Mouse (Mus musculus) megakaryocyte, embryonic 14.5 days (primary cell): ENCODE results near the gene C8g. TPM values are rescaled to one million over a fixed set of nuclear protein-coding genes. Genes with fewer than 3 reads are reported as not detected.

Experiments used
- H3K27me3 ChIP-seq: replicated peaks from 2 replicates; pipeline ENCODE3; 2012; ENCODE audit warnings: inconsistent platforms
- H3K36me3 ChIP-seq: replicated peaks from 2 replicates; pipeline ENCODE3; 2012; ENCODE audit warnings: low read length, inconsistent platforms, mixed read lengths
- H3K4me1 ChIP-seq: 2 replicates; pipeline ENCODE4 v1.6.1; 2012; ENCODE audit warnings: inconsistent platforms
- H3K4me3 ChIP-seq: replicated peaks from 2 replicates; pipeline ENCODE3; 2012; ENCODE audit warnings: moderate library complexity, mild to moderate bottlenecking, inconsistent platforms
- H3K9me3 ChIP-seq: 2 replicates; pipeline ENCODE4 v1.6.1; 2012; ENCODE audit warnings: inconsistent platforms
- FLI1 ChIP-seq: IDR thresholded peaks from 2 replicates; pipeline ENCODE4 v1.6.1; 2012; ENCODE audit warnings: low read length, inconsistent platforms, mixed read lengths
- GATA1 ChIP-seq: IDR thresholded peaks from 3 replicates; pipeline ENCODE4 v1.6.1; 2012; ENCODE audit warnings: mixed read lengths, low read length, inconsistent platforms, borderline replicate concordance
- polyA plus RNA-seq: library from polyadenylated mRNA; stranded (reverse); fragments of >175 nt; gene quantifications from 2 replicates; pipeline ENCODE4 v1.2.3, GENCODE M21; 2012; ENCODE audit warnings: low replicate concordance; ENCODE audit not compliant: insufficient read depth

The C8g gene
- polyA plus RNA-seq, 1 experiment = 0.43 TPM

- Histone ChIP-seq H3K36me3 (peaks cover 39% of the 10 kb centered on the region), H3K27me3 (no peaks in the 10 kb centered on the region), H3K9me3 (no peaks in the 10 kb centered on the region), H3K4me1 (peaks cover 86% of the 10 kb centered on the region), H3K4me3 (peak within 1 kb of the TSS; percentile 100)
- TF ChIP-seq GATA1 = no peak
- no peak for TF ChIP-seq FLI1
Observed at GRCm38 (mm10) chr2:25500576-25501405, 728 bp downstream of the C8g start, which contains the start of gene Fbxw5. TSS of gene Fbxw5 (plus strand) at chr2:25500750.

GRCm38 (mm10) chr2:25500071-25500575 is 1.4 kb downstream of the C8g start:
- H3K9me3 ChIP-seq = no peaks in the 10 kb centered on the region
- peaks cover 87% of the 10 kb centered on the region for H3K4me1 ChIP-seq

DNA sequence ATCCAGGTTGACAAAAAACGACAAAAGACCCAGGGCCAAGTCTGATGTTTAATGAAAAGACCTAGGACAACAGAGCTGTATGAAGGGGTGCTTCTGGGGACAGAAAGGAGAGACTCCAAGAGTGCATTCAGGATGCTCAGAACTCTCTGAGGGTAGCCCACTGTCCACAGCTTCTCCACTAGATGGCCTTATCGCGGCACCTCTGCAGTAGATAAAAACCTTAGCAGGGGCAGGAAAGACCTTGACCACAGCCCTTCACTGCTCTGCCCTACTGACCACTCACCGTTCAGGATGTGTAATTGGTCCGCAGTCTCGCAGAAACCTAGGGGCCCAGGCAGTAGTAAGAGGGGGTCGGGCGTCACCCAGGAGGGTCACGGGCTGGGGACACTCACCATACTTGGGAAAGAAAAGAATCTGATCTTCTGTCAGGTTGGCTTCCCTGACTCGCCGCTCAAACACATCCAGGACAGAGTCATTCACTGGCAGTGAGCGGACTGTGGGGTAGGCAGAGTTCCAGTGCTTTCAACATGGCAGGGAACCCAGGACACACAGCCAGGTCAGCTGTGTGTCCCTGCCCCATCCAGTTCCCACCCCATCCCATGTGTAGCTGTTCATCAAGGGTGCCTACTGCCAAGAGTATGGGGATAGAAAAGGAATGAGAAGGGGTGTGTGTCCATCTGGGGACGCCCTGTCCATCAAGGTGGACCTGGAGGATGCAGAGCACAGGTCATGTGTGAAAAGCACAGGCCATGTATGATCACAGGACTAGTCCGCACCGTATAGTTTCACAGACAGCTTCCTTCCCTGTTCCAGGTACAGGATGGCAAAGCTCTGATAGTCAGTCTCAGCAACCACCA is 2.7 kb downstream of the C8g start:
- H3K36me3 ChIP-seq = peaks cover 20% of the 10 kb centered on the region
- peaks cover 74% of the 10 kb centered on the region for H3K4me1 ChIP-seq
- no peaks in the 10 kb centered on the region for H3K9me3 ChIP-seq
- peaks cover 7% of the 10 kb centered on the region for H3K27me3 ChIP-seq
- H3K4me3 ChIP-seq = peak overlapping the region; percentile 7
- TF ChIP-seq FLI1 (no peak), GATA1 (no peak)

More at GRCm38 (mm10) chr2:25500071-25500575, 1.4 kb downstream of the C8g start:
- H3K27me3 ChIP-seq = no peaks in the 10 kb centered on the region
- peaks cover 33% of the 10 kb centered on the region for H3K36me3 ChIP-seq
- TF ChIP-seq GATA1 (no peak), FLI1 (no peak)
- peak overlapping the region; percentile 100 for H3K4me3 ChIP-seq

DNA sequence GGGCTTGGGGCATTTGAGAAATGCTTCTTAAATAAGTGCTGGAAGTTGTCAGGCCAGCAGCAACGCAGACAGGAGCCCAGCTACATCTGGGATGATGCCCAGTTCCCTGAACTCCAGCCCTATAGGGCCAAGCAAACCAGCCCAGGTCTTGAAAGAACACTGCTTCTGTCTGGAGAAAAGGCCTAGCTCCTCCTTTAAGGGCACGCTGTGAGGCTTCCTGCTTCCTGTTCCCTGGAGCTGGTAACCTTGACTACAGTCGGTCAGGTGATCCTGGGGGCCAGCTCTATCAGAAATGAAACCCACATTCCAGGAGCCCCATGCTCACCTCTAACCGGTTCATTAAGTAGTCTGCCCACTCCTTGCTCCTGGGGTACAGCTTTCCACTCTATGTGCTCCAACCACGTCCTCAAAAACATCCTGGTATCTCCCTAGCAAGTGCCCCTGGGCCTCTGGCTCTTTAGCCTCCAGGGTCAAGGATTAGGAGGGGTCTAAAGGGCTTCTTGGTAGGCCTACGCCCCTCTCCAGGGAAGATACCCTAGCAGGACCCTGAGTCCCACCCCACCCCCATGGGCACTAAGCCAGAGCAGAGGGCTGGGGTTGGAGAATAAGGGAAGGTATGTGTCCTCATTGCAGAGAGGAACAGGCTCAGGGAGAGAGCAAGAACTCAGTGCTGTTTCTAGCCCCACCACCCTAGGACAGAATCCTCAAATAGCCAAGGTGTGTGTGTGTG is 3.5 kb downstream of the C8g start:
- peaks cover 12% of the 10 kb centered on the region for H3K36me3 ChIP-seq
- H3K4me3 ChIP-seq = peak overlapping the region; percentile 86
- H3K9me3 ChIP-seq = no peaks in the 10 kb centered on the region
- no peak for TF ChIP-seq GATA1
- TF ChIP-seq FLI1 = no peak
- peaks cover 16% of the 10 kb centered on the region for H3K27me3 ChIP-seq
- H3K4me1 ChIP-seq = peaks cover 66% of the 10 kb centered on the region

- TF ChIP-seq FLI1 (no peak), GATA1 (no peak)
- Histone ChIP-seq H3K27me3 (peaks cover 30% of the 10 kb centered on the region), H3K9me3 (no peaks in the 10 kb centered on the region), H3K4me1 (peaks cover 54% of the 10 kb centered on the region), H3K4me3 (no peak overlapping the region), H3K36me3 (no peaks in the 10 kb centered on the region)
Observed at GRCm38 (mm10) chr2:25496462-25496861, 5.1 kb downstream of the C8g start.

- Histone ChIP-seq H3K9me3 (no peaks in the 10 kb centered on the region), H3K4me3 (no peak within 1 kb of the TSS), H3K36me3 (no peaks in the 10 kb centered on the region), H3K4me1 (peaks cover 39% of the 10 kb centered on the region), H3K27me3 (peaks cover 50% of the 10 kb centered on the region)
- TF ChIP-seq FLI1 (no peak), GATA1 (no peak)
Observed at GRCm38 (mm10) chr2:25493476-25493961, 8.0 kb downstream of the C8g start, which contains the start of gene Lcn12. TSS of gene Lcn12 (minus strand) at chr2:25493911.

DNA sequence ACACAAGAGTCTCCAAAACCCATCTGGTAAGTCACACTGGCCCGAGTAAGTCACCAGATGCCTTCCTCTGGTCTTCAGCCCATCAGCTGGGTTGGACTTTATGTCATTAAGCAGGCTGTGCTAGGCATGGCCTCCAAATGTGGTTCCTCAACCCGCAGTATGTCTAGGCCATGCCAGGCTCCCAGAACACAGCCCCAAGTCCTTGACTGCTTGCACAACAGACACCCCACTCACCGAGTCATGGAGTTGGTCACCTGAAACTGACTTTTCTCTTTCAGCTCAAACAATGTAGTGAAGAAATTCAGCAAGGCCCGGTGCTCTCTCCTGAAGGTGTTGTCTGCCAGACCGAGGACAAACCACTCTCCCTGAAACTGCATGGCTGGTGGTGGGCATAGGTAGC is 8.5 kb downstream of the C8g start:
- Histone ChIP-seq H3K4me3 (no peak overlapping the region), H3K9me3 (no peaks in the 10 kb centered on the region), H3K36me3 (no peaks in the 10 kb centered on the region), H3K4me1 (peaks cover 39% of the 10 kb centered on the region), H3K27me3 (peaks cover 54% of the 10 kb centered on the region)
- TF ChIP-seq FLI1 (no peak), GATA1 (no peak)

GRCm38 (mm10) chr2:25488671-25489068 is 12.8 kb downstream of the C8g start:
- no peak for TF ChIP-seq GATA1
- TF ChIP-seq FLI1 = no peak
- no peaks in the 10 kb centered on the region for H3K36me3 ChIP-seq
- no peak overlapping the region for H3K4me3 ChIP-seq
- H3K9me3 ChIP-seq = no peaks in the 10 kb centered on the region
- peaks cover 79% of the 10 kb centered on the region for H3K27me3 ChIP-seq
- H3K4me1 ChIP-seq = peaks cover 43% of the 10 kb centered on the region

DNA sequence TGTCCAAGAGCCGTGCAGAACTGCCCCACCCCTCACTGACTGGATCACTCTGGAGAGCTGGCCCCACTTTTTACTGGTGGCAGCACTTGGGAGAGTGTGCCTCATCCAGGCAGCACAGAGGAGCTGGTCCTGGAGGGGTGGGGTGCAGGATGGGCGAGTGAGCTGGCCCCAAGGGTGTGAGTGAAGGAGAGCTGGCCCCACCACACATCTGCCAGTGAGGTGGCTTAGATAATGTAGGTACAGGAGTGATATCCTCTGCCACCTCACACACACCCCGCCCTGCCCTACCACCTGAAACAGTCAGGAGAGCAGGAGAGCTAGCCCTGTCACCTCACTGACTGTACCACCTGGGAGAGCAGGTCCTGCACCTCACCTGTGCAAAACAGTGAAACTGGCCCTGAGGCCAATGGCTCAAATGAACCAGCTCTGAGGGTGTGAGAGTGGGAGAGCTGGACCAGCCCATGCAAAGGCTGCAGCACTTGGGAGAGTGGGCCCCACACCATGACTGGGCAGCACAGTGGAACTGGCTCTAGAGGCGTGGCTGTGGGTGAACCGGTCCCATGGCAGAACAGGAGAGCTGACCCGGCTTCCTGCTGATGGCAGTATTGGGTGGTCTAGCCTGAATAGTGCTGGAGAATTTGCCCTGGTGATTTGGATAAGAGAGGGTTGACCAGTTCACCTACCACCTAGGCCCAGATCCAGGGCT is 13.4 kb downstream of the C8g start:
- peaks cover 79% of the 10 kb centered on the region for H3K27me3 ChIP-seq
- H3K9me3 ChIP-seq = no peaks in the 10 kb centered on the region
- TF ChIP-seq FLI1 (no peak), GATA1 (no peak)
- H3K36me3 ChIP-seq = no peaks in the 10 kb centered on the region
- peaks cover 49% of the 10 kb centered on the region for H3K4me1 ChIP-seq
- H3K4me3 ChIP-seq = peak overlapping the region; percentile 25
